Mouse (Mus musculus) left cerebral cortex, postnatal 25 days (tissue): Measurements from ENCODE around the gene Zfp609. TPM values are rescaled to one million over a fixed set of nuclear protein-coding genes. Genes with fewer than 3 reads are reported as not detected.
A peak's percentile ranks its signal among the peaks of the same experiment; 100 is the strongest.

ENCODE experiments used
- DNase-seq, 2 experiments: peaks; one replicate each; pipeline ENCODE4 v3.0.0; 2022; ENCODE audit warnings: low spot score in 2 of 2, mixed read lengths in 1 of 2
- intact Hi-C: fragments of 180-260 bp; cut with DNase I; formaldehyde crosslinking; loops from one replicate; pipeline ENCODE4 v1.15.1; 2025
- total RNA-seq, 2 experiments: library from RNA; stranded (reverse); gene quantifications; 2 replicates each; pipeline ENCODE4 v1.2.3; 2021

Gene Zfp609
- 10 to 100 TPM; 42.3 to 48.5 TPM for total RNA-seq

- intact Hi-C loops = loop anchor here (2.0 to 5.0 kb wide), 2 partner anchors 65 to 131 kb away; no protein-coding TSS in a partner anchor
- peak; percentile 93 to 95 for DNase-seq
These were observed at the start of gene Zfp609 for GRCm38 (mm10) chr9:65827344-65828015. Gene Zfp609 (minus strand): TSS chr9:65827564.

- DNase-seq = no peak
- intact Hi-C loops = no loop called here
These were observed 32.3 kb upstream of the Zfp609 start for GRCm38 (mm10) chr9:65859656-65860055.

- intact Hi-C loops = loop anchor here (5.0 kb wide), 1 partner anchor 248 kb away; no protein-coding TSS in a partner anchor
These were observed 22.8 kb upstream of the Zfp609 start for GRCm38 (mm10) chr9:65850203-65850602.

GRCm38 (mm10) chr9:65848154-65848553 is 20.8 kb upstream of the Zfp609 start:
- intact Hi-C loops = no loop called here
- DNase-seq = no peak

More at GRCm38 (mm10) chr9:65850203-65850602, 22.8 kb upstream of the Zfp609 start:
- DNase-seq = no peak

- no peak for DNase-seq
- intact Hi-C loops = no loop called here
These were observed 17.2 kb upstream of the Zfp609 start for GRCm38 (mm10) chr9:65844421-65845165.

- intact Hi-C loops = no loop called here
- no peak for DNase-seq
These were observed 12.5 kb upstream of the Zfp609 start for GRCm38 (mm10) chr9:65839841-65840240.

- intact Hi-C loops = no loop called here
- DNase-seq = no peak
These were observed 9.6 kb upstream of the Zfp609 start for GRCm38 (mm10) chr9:65836916-65837315.

- intact Hi-C loops = no loop called here
- no peak for DNase-seq
These were observed 7.4 kb upstream of the Zfp609 start for GRCm38 (mm10) chr9:65834628-65835354.

GRCm38 (mm10) chr9:65833640-65834039 is 6.3 kb upstream of the Zfp609 start:
- DNase-seq = no peak
- intact Hi-C loops = no loop called here

- intact Hi-C loops = no loop called here
These were observed 5.9 kb upstream of the Zfp609 start for GRCm38 (mm10) chr9:65833230-65833629.

GRCm38 (mm10) chr9:65832041-65832440 is 4.7 kb upstream of the Zfp609 start:
- intact Hi-C loops = no loop called here
- DNase-seq = peak in 1 of 2 experiments; percentile 70

More at GRCm38 (mm10) chr9:65833230-65833629, 5.9 kb upstream of the Zfp609 start:
- DNase-seq = no peak

- no peak for DNase-seq
- intact Hi-C loops = no loop called here
These were observed 3.8 kb upstream of the Zfp609 start for GRCm38 (mm10) chr9:65831164-65831563.

GRCm38 (mm10) chr9:65830255-65830654 is 2.9 kb upstream of the Zfp609 start:
- DNase-seq = peak; percentile 31 to 89
- intact Hi-C loops = no loop called here

- no peak for DNase-seq
- intact Hi-C loops = loop anchor here (5.0 kb wide), 1 partner anchor 67 kb away; no protein-coding TSS in a partner anchor
These were observed 2.0 kb upstream of the Zfp609 start for GRCm38 (mm10) chr9:65829410-65829809.

- intact Hi-C loops = loop anchor here (5.0 kb wide), 1 partner anchor 66 kb away; no protein-coding TSS in a partner anchor
- no peak for DNase-seq
These were observed 1.1 kb upstream of the Zfp609 start for GRCm38 (mm10) chr9:65828511-65828910.

- DNase-seq = no peak
- intact Hi-C loops = loop anchor here (5.0 kb wide), 1 partner anchor 66 kb away; no protein-coding TSS in a partner anchor
These were observed 646 bp upstream of the Zfp609 start for GRCm38 (mm10) chr9:65828016-65828403.

GRCm38 (mm10) chr9:65826588-65827343 is 598 bp downstream of the Zfp609 start:
- intact Hi-C loops = loop anchor here (2.0 to 5.0 kb wide), 2 partner anchors 64 to 130 kb away; no protein-coding TSS in a partner anchor

GRCm38 (mm10) chr9:65826226-65826587 is 1.2 kb downstream of the Zfp609 start:
- intact Hi-C loops = loop anchor here (2.0 to 5.0 kb wide), 2 partner anchors 64 to 129 kb away; no protein-coding TSS in a partner anchor
- DNase-seq = peak in 1 of 2 experiments; percentile 14

More at GRCm38 (mm10) chr9:65826588-65827343, 598 bp downstream of the Zfp609 start:
- DNase-seq = peak; percentile 43 to 58
